Mouse (Mus musculus) liver, embryonic 11.5 days (tissue): ENCODE results near the gene Aplp1. TPM values are rescaled to one million over a fixed set of nuclear protein-coding genes. Genes with fewer than 3 reads are reported as not detected.

Experiments
- polyA plus RNA-seq: library from polyadenylated mRNA; unstranded; fragments of >200 nt; fragmentation: Nextera tagmentation; extraction: Ambion mirVana; gene quantifications from 2 replicates; pipeline ENCODE4 v1.2.1, GENCODE M21; 2014

Gene Aplp1
- polyA plus RNA-seq, 1 experiment from 2014 or later = 18.4 TPM

Other genes with a start within 250 kb of the Aplp1 start
- 45.1 and 54.9 TPM in 2 replicates for gene Capns1, start 246.7 kb downstream of the Aplp1 start, polyA plus RNA-seq
- gene Polr2i, start 213.6 kb downstream of the Aplp1 start, polyA plus RNA-seq = 109 and 129 TPM in 2 replicates
- gene Tbcb, start 213.3 kb downstream of the Aplp1 start, polyA plus RNA-seq = 124 and 126 TPM in 2 replicates
- not detected in 2 replicates for gene Ovol3, start 209.8 kb downstream of the Aplp1 start, polyA plus RNA-seq
- not detected in 2 replicates for gene Thap8, start 165.4 kb downstream of the Aplp1 start, polyA plus RNA-seq
- 15.3 and 16.0 TPM in 2 replicates for gene Wdr62, start 165.1 kb downstream of the Aplp1 start, polyA plus RNA-seq
- gene Clip3, start 153.8 kb downstream of the Aplp1 start, polyA plus RNA-seq = 16.3 and 17.6 TPM in 2 replicates
- 38.7 and 43.4 TPM in 2 replicates for gene Alkbh6, start 136.8 kb downstream of the Aplp1 start, polyA plus RNA-seq
- gene Syne4, start 130.7 kb downstream of the Aplp1 start, polyA plus RNA-seq = 25.6 and 28.9 TPM in 2 replicates
- not detected in 2 replicates for gene E130208F15Rik, start 123.8 kb downstream of the Aplp1 start, polyA plus RNA-seq
- 13.5 and 14.6 TPM in 2 replicates for gene Sdhaf1, start 121.6 kb downstream of the Aplp1 start, polyA plus RNA-seq
- gene Lrfn3, start 82.8 kb downstream of the Aplp1 start, polyA plus RNA-seq = 3.5 TPM in 2 replicates
- 60.6 and 61.9 TPM in 2 replicates for gene Tyrobp, start 31.8 kb downstream of the Aplp1 start, polyA plus RNA-seq
- 2.2 and 2.9 TPM in 2 replicates for gene Hcst, start 25.7 kb downstream of the Aplp1 start, polyA plus RNA-seq
- 1.8 and 3.6 TPM in 2 replicates for gene Nfkbid, start 23.8 kb downstream of the Aplp1 start, polyA plus RNA-seq
- gene Kirrel2, start 12.2 kb upstream of the Aplp1 start, polyA plus RNA-seq = 0.22 and 0.95 TPM in 2 replicates
- 0.26 and 0.27 TPM in 2 replicates for gene Nphs1, start 12.8 kb upstream of the Aplp1 start, polyA plus RNA-seq
- 19.0 and 19.5 TPM in 2 replicates for gene Prodh2, start 48.1 kb upstream of the Aplp1 start, polyA plus RNA-seq
- 7.1 and 7.5 TPM in 2 replicates for gene Arhgap33, start 89.5 kb upstream of the Aplp1 start, polyA plus RNA-seq
- 3.9 and 5.4 TPM in 2 replicates for gene Hspb6, start 106.6 kb upstream of the Aplp1 start, polyA plus RNA-seq
- 10.7 and 13.0 TPM in 2 replicates for gene Proser3, start 106.8 kb upstream of the Aplp1 start, polyA plus RNA-seq
- 38.7 and 41.0 TPM in 2 replicates for gene Lin37, start 114.3 kb upstream of the Aplp1 start, polyA plus RNA-seq
- 71.0 and 73.1 TPM in 2 replicates for gene U2af1l4, start 117.8 kb upstream of the Aplp1 start, polyA plus RNA-seq
- gene Gm49396, start 117.8 kb upstream of the Aplp1 start, polyA plus RNA-seq = 6.8 and 8.0 TPM in 2 replicates
- gene Psenen, start 118.1 kb upstream of the Aplp1 start, polyA plus RNA-seq = 85.2 and 102 TPM in 2 replicates
- 3.1 and 3.7 TPM in 2 replicates for gene Igflr1, start 119.9 kb upstream of the Aplp1 start, polyA plus RNA-seq
- 7.4 and 11.4 TPM in 2 replicates for gene Kmt2b, start 143.2 kb upstream of the Aplp1 start, polyA plus RNA-seq
- 0.25 and 0.62 TPM in 2 replicates for gene Zbtb32, start 153.4 kb upstream of the Aplp1 start, polyA plus RNA-seq
- gene Upk1a, start 167.3 kb upstream of the Aplp1 start, polyA plus RNA-seq = 0.66 and 1.5 TPM in 2 replicates
- gene Cox6b1, start 180.6 kb upstream of the Aplp1 start, polyA plus RNA-seq = 809 and 909 TPM in 2 replicates
- gene Etv2, start 190.3 kb upstream of the Aplp1 start, polyA plus RNA-seq = 0.16 and 0.17 TPM in 2 replicates
- gene Rbm42, start 204.8 kb upstream of the Aplp1 start, polyA plus RNA-seq = 101 TPM in 2 replicates
- gene Haus5, start 219.5 kb upstream of the Aplp1 start, polyA plus RNA-seq = 64.3 and 65.6 TPM in 2 replicates
- gene Pmis2, start 226.1 kb upstream of the Aplp1 start, polyA plus RNA-seq = not detected in 2 replicates